Mouse (Mus musculus) myocyte (in vitro differentiated cells): Measurements from ENCODE around the gene Auts2. TPM values are rescaled to one million over a fixed set of nuclear protein-coding genes. Genes with fewer than 3 reads are reported as not detected.
A peak's percentile ranks its signal among the peaks of the same experiment; 100 is the strongest.

Experiments
- H3K27me3 ChIP-seq: one replicate; pipeline ENCODE4 v1.6.1; 2011; ENCODE audit not compliant: control insufficient read depth, insufficient read depth, insufficient read length
- H3K36me3 ChIP-seq: one replicate; pipeline ENCODE4 v1.6.1; 2011; ENCODE audit not compliant: control insufficient read depth, insufficient read depth
- H3K4me2 ChIP-seq: one replicate; pipeline ENCODE4 v1.6.1; 2011; ENCODE audit warnings: low read depth, control low read depth
- H3K4me3 ChIP-seq: one replicate; pipeline ENCODE4 v1.5.1; 2011; ENCODE audit warnings: mild to moderate bottlenecking, control low read depth, moderate library complexity
- H3K79me2 ChIP-seq: one replicate; pipeline ENCODE4 v1.6.1; 2011; ENCODE audit not compliant: control insufficient read depth, insufficient read depth
- H3ac ChIP-seq: one replicate; pipeline ENCODE4 v1.6.1; 2011; ENCODE audit not compliant: control insufficient read depth, insufficient read length
- CEBPB ChIP-seq: IDR thresholded peaks from 2 replicates; pipeline ENCODE4 v1.6.1; 2011; ENCODE audit warnings: mild to moderate bottlenecking, moderate library complexity; ENCODE audit not compliant: poor library complexity, insufficient read depth, severe bottlenecking
- E2F4 ChIP-seq: IDR thresholded peaks from one replicate; pipeline ENCODE4 v1.6.1; 2011; ENCODE audit warnings: mild to moderate bottlenecking, control low read depth, moderate library complexity; ENCODE audit not compliant: insufficient read depth
- MAX ChIP-seq: IDR thresholded peaks from one replicate; pipeline ENCODE4 v1.6.1; 2011; ENCODE audit warnings: low read depth, mild to moderate bottlenecking, control low read depth
- MYOD1 ChIP-seq, 3 experiments: IDR thresholded peaks; one replicate each; pipeline ENCODE4 v1.6.1; 2011; ENCODE audit warnings: control low read depth in 2 of 3, low read depth in 2 of 3, mild to moderate bottlenecking in 2 of 3, moderate library complexity in 1 of 3; ENCODE audit not compliant: insufficient read length in 2 of 3, control insufficient read depth in 1 of 3
- MYOG ChIP-seq, 3 experiments: IDR thresholded peaks; one replicate each; pipeline ENCODE4 v1.6.1; 2011; ENCODE audit warnings: control low read depth in 2 of 3, low read depth in 2 of 3, mild to moderate bottlenecking in 2 of 3; ENCODE audit not compliant: insufficient read length in 2 of 3, control insufficient read depth in 1 of 3, insufficient read depth in 1 of 3
- POLR2A ChIP-seq: IDR thresholded peaks from one replicate; pipeline ENCODE4 v1.6.1; 2011; ENCODE audit warnings: low read depth, mild to moderate bottlenecking, control low read depth, moderate library complexity; ENCODE audit not compliant: insufficient read length
- POLR2AphosphoS2 ChIP-seq: IDR thresholded peaks from one replicate; pipeline ENCODE4 v1.6.1; 2011; ENCODE audit warnings: low read depth, control low read depth; ENCODE audit not compliant: insufficient read length
- REST ChIP-seq: IDR thresholded peaks from one replicate; pipeline ENCODE4 v1.6.1; 2011; ENCODE audit warnings: mild to moderate bottlenecking, control low read depth, moderate library complexity; ENCODE audit not compliant: insufficient read depth, insufficient read length
- SRF ChIP-seq: IDR thresholded peaks from one replicate; pipeline ENCODE4 v1.6.1; 2011; ENCODE audit warnings: low read depth; ENCODE audit not compliant: control insufficient read depth, insufficient read length
- TCF12 ChIP-seq: IDR thresholded peaks from one replicate; pipeline ENCODE4 v1.6.1; 2011; ENCODE audit warnings: mild to moderate bottlenecking, control low read depth; ENCODE audit not compliant: poor library complexity, insufficient read depth, severe bottlenecking
- TCF3 ChIP-seq: IDR thresholded peaks from one replicate; pipeline ENCODE4 v1.6.1; 2011; ENCODE audit warnings: low read depth, control low read depth; ENCODE audit not compliant: insufficient read length
- USF1 ChIP-seq: IDR thresholded peaks from one replicate; pipeline ENCODE4 v1.6.1; 2011; ENCODE audit warnings: low read depth, mild to moderate bottlenecking, control low read depth, moderate library complexity
- polyA plus RNA-seq: library from polyadenylated mRNA; unstranded; fragments of >200 nt; fragmentation: generic; extraction: Trizol; gene quantifications from one replicate; pipeline ENCODE4 v1.2.1, GENCODE M21; 2012; ENCODE audit warnings: missing spikeins

The Auts2 gene
- polyA plus RNA-seq, 1 experiment = 8.0 TPM

- Histone ChIP-seq H3K36me3 (no peaks in the 10 kb centered on the region), H3K4me3 (no peak overlapping the region), H3K27me3 (no peaks in the 10 kb centered on the region), H3K4me2 (peak overlapping the region; percentile 65), H3ac (no peak overlapping the region), H3K79me2 (no peaks in the 10 kb centered on the region)
- no peak for TF ChIP-seq TCF3
- TF ChIP-seq SRF = no peak
- no peak for TF ChIP-seq MAX
- no peak for TF ChIP-seq POLR2A
- peak in 2 of 3 experiments; percentile 56 to 84 for TF ChIP-seq MYOG (IDR thresholded peaks at IDR 0.05; ENCODE audit: control insufficient read depth in 1 of 3, insufficient read depth in 1 of 3, insufficient read length in 2 of 3, low read depth in 2 of 3)
- peak in 2 of 3 experiments; percentile 65 to 75 for TF ChIP-seq MYOD1 (IDR thresholded peaks at IDR 0.05; ENCODE audit: control insufficient read depth in 1 of 3, insufficient read length in 2 of 3, low read depth in 2 of 3)
- no peak for TF ChIP-seq E2F4
These were observed 728.6 kb downstream of the Auts2 start for GRCm38 (mm10) chr5:131814503-131815003.

GRCm38 (mm10) chr5:131813952-131814502, 729.1 kb downstream of the Auts2 start:
- Histone ChIP-seq H3K36me3 (no peaks in the 10 kb centered on the region), H3K27me3 (no peaks in the 10 kb centered on the region), H3K4me3 (no peak overlapping the region), H3K79me2 (no peaks in the 10 kb centered on the region), H3K4me2 (peak overlapping the region; percentile 65), H3ac (no peak overlapping the region)
- TF ChIP-seq MYOG (IDR thresholded peaks at IDR 0.05; ENCODE audit: control insufficient read depth in 1 of 3, insufficient read depth in 1 of 3, insufficient read length in 2 of 3, low read depth in 2 of 3) (peak in 2 of 3 experiments; percentile 45 to 54), MYOD1 (IDR thresholded peaks at IDR 0.05; ENCODE audit: control insufficient read depth in 1 of 3, insufficient read length in 2 of 3, low read depth in 2 of 3) (peak in 2 of 3 experiments; percentile 63 to 71), TCF12 (no peak)

GRCm38 (mm10) chr5:131813331-131813781, 729.8 kb downstream of the Auts2 start:
- Histone ChIP-seq H3K79me2 (no peaks in the 10 kb centered on the region), H3K27me3 (no peaks in the 10 kb centered on the region), H3K4me2 (peak overlapping the region; percentile 65), H3K36me3 (no peaks in the 10 kb centered on the region), H3ac (no peak overlapping the region), H3K4me3 (no peak overlapping the region)
- no peak for TF ChIP-seq CEBPB
- no peak for TF ChIP-seq MAX
- TF ChIP-seq MYOG (IDR thresholded peaks at IDR 0.05; ENCODE audit: control insufficient read depth in 1 of 3, insufficient read depth in 1 of 3, insufficient read length in 2 of 3, low read depth in 2 of 3) = peak in 2 of 3 experiments; percentile 60 to 82
- TF ChIP-seq USF1 = no peak
- peak; percentile 16 to 83 (median 82) for TF ChIP-seq MYOD1 (IDR thresholded peaks at IDR 0.05; ENCODE audit: control insufficient read depth in 1 of 3, insufficient read length in 2 of 3, low read depth in 2 of 3)
- TF ChIP-seq POLR2AphosphoS2 = no peak
- TF ChIP-seq SRF = no peak
- TF ChIP-seq POLR2A = no peak
- TF ChIP-seq REST = no peak
- peak; percentile 4 for TF ChIP-seq TCF12
- TF ChIP-seq TCF3 = no peak
- TF ChIP-seq E2F4 = no peak

DNA sequence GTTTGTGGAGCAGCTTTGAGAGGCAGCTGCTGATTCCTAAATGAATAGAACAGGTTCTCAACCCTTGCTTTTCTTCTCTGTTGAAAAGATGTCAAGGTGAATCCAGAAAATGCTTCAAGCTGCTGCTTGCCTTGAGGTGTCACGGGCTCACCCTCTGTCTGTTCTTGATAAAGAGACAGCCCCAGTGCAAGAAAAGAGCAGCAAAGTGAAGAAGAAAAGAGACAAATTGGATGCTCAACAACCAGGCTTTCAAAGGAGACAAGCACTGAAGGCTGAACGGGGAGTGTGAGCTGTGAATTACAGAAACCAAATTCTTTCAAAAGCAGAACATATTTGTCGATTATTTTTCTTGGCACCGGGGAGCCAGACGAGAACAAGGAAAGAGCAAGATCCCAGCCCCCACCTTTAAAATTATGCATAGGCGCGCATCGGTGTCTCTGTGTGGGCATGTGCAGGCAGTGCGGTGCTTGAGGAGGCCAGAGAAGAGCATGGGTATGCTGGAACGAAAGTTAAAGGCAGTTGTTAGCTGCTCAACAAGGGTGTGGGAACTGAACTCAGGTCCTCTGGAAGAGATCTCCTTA, 730.6 kb downstream of the Auts2 start:
- H3K79me2 ChIP-seq = no peaks in the 10 kb centered on the region
- no peak overlapping the region for H3ac ChIP-seq
- peak overlapping the region; percentile 3 for H3K4me2 ChIP-seq
- TF ChIP-seq TCF12 (no peak), REST (no peak), SRF (no peak), POLR2AphosphoS2 (no peak), E2F4 (no peak), USF1 (no peak), POLR2A (no peak), TCF3 (no peak), MAX (no peak), CEBPB (no peak), MYOG (IDR thresholded peaks at IDR 0.05; ENCODE audit: control insufficient read depth in 1 of 3, insufficient read depth in 1 of 3, insufficient read length in 2 of 3, low read depth in 2 of 3) (no peak)
- no peaks in the 10 kb centered on the region for H3K36me3 ChIP-seq
- no peaks in the 10 kb centered on the region for H3K27me3 ChIP-seq
- H3K4me3 ChIP-seq = no peak overlapping the region

DNA sequence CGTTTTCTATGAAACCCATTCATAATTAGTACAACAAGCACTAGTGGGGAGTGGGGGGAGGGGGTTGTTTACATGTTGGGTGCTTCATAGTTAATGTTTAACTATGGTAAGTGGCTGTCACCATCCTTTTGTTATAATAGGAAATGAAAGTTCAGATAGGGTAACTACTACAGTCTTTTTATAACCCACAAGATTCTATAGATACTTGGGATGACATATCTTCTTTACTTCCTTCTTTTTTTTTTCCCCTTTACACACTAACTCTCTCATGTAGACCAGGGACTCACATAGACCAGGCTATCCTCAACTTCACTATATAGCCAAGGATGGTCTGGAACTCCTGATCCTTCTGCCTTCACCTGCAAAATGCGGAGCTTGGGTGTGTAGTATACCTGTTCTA, 736.8 kb downstream of the Auts2 start:
- Histone ChIP-seq H3K27me3 (no peaks in the 10 kb centered on the region), H3K4me2 (no peak overlapping the region), H3K79me2 (no peaks in the 10 kb centered on the region), H3ac (no peak overlapping the region), H3K36me3 (no peaks in the 10 kb centered on the region), H3K4me3 (no peak overlapping the region)
- no peak for TF ChIP-seq POLR2AphosphoS2
- no peak for TF ChIP-seq MYOG (IDR thresholded peaks at IDR 0.05; ENCODE audit: control insufficient read depth in 1 of 3, insufficient read depth in 1 of 3, insufficient read length in 2 of 3, low read depth in 2 of 3)
- TF ChIP-seq MAX = no peak
- no peak for TF ChIP-seq USF1
- no peak for TF ChIP-seq E2F4
- no peak for TF ChIP-seq REST
- TF ChIP-seq TCF3 = no peak
- no peak for TF ChIP-seq MYOD1 (IDR thresholded peaks at IDR 0.05; ENCODE audit: control insufficient read depth in 1 of 3, insufficient read length in 2 of 3, low read depth in 2 of 3)
- no peak for TF ChIP-seq SRF
- TF ChIP-seq CEBPB = no peak
- TF ChIP-seq TCF12 = no peak
- no peak for TF ChIP-seq POLR2A
